Mouse (Mus musculus): ENCODE measurements around the gene Clic4.

Clic4 gene

GRCm38 (mm10) chr4:135260434-135260833 is 12.2 kb downstream of the Clic4 start:
- DNase-seq (ENCODE audit: extremely low read depth, low read depth, low spot score) = no peak

- no peak for DNase-seq (ENCODE audit: extremely low read depth, low read depth, low spot score)
These were observed 14.1 kb downstream of the Clic4 start for GRCm38 (mm10) chr4:135258521-135258920.

DNA sequence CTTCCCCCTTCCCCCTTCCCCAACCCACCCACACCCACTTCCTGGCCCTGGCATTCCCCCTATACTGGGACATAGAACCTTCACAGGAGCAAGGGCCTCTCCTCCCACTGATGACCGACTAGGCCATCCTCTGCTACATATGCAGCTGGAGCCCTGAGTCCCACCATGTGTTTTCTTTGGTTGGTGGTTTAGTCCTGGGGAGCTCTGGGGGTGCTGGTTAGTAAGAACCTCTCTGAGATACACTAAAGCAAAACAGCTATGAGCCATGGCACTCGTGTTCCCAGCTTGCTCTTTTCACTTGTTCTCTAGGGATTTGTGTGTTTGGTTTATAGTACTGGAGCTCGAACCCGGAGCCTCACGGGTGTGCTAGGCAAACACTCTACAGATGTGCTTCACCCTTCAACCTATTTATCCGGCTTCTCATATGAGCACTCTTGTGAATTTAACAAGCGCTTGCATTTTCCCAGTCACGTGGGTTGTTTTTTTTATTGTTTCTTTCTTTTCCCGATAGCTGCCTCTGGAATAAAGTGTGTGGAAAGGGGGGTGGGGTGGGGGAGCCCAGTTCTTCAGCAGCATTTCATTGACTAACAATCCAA is 14.6 kb downstream of the Clic4 start:
- no peak for DNase-seq (ENCODE audit: extremely low read depth, low read depth, low spot score)

DNA sequence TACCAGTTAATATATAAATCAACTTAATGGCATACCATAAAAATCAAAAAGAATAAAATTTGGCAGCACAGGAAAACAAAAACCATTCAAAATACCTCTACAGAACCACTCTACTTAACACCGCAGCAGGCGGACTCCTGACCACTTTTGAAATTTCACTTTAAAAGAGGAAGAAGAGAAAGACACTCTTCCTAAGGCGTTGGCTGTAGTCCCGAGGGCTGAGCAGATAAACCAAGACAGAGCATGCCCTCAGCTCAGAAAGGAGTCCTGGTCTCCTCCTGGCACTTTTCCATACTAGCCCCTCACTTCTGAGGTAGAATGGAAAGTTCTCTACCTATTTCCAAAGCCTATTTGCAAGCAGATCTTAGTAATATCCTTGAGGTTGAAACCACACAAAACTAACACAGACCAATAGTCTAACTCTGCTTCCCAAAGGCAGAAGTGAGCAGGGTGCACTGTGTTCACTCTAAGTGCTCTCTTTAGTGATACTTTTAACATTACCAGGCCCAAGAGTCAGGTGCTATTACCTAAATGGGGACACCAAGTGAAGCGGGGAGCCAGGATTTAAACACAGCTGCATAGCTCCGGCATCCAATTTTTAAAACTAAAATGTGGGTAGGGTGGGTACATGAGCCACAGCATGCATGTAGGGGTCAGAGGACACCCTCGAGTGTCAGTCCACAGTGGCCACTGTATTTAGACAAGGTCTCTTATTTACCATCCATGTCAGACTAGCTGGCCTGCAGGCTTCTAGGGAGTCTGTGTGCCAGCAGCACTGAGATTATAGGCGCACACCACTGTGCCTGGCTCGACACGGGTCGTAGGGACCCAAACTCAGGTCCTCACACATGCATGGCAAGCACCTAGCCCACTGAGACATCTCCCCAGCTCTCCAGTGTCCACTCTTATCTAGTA is 15.8 kb downstream of the Clic4 start:
- no peak for DNase-seq (ENCODE audit: extremely low read depth, low read depth, low spot score)

- DNase-seq (ENCODE audit: extremely low read depth, low read depth, low spot score) = no peak
These were observed 17.8 kb downstream of the Clic4 start for GRCm38 (mm10) chr4:135254770-135255169.

DNA sequence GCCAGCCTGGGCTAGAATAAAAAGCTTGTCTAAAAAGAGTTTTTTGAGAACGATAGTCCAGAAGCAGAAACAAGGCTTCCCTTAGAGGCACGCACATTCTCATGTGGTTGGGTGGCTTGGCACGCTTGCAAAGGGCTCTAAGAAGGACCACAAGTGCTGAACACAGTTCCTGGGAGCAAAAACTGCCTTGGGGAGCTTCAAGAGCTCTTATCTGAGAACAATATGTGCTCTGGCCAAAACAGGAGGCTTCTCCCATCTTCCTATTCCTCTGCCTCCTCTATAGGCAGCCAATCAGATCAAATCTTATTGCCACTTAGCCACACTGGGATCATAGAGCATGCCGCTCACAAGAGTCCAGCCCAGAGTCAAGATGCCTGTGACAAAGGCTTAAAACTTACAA is 18.3 kb downstream of the Clic4 start:
- no peak for DNase-seq (ENCODE audit: extremely low read depth, low read depth, low spot score)

- no peak for DNase-seq (ENCODE audit: extremely low read depth, low read depth, low spot score)
These were observed 19.2 kb downstream of the Clic4 start for GRCm38 (mm10) chr4:135253239-135254039.

DNA sequence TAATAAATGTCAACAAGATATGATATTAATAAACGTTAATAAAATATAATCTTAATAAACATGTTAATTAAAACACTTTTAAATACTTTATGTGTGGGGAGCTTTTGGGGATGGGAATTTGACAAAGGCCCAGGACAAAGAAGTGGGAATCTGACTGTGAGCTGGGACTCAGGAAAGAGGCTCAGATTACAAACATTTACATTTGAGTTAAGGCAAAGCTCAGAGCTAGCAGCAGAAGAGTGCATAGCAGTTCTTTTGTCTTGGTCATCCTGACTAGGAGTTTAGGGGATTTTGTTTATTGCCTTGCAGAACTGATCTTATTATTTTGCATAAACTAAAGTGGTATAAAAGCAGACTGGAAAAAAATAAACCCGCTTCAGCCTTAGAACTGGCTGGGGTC is 20.8 kb downstream of the Clic4 start:
- no peak for DNase-seq (ENCODE audit: extremely low read depth, low read depth, low spot score)

DNA sequence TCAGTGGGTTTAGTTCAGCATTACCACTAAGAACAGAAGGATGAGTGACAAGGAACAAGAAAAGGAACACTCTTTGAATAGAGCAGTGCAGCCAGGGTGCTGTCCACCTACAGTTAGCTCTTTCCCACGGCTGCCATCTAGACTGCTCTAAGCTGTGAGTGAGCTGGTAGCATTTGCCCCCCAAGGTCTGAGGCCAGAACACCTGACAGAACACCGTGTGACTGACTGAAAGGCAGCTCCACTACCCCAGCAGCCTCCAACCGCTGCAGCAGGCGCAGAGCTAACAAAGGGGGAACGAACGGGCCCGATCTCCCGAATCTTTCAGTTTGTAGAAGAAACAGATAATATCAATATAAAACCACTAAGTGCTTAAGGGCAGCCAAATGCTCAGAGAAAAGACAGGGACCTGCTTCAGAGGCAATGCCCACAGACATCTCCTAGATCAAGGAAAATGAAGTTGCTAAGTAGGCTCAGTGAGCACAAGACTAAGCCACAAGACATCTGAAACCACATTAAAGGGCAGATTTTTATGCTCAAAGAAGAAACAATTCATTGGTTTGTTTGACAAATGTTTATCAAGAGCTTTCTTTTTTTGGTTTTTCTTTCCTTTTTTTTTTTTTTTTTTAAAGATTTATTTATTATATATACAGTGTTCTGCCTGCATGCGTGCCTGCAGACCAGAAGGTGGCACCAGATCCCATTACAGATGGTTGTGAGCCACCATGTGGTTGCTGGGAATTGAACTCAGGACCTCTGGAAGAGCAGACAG is 24.2 kb downstream of the Clic4 start:
- no peak for DNase-seq (ENCODE audit: extremely low read depth, low read depth, low spot score)

- DNase-seq (ENCODE audit: extremely low read depth, low read depth, low spot score) = no peak
These were observed 25.5 kb downstream of the Clic4 start for GRCm38 (mm10) chr4:135246866-135247756.

GRCm38 (mm10) chr4:135246444-135246843 is 26.2 kb downstream of the Clic4 start:
- no peak for DNase-seq (ENCODE audit: extremely low read depth, low read depth, low spot score)

DNA sequence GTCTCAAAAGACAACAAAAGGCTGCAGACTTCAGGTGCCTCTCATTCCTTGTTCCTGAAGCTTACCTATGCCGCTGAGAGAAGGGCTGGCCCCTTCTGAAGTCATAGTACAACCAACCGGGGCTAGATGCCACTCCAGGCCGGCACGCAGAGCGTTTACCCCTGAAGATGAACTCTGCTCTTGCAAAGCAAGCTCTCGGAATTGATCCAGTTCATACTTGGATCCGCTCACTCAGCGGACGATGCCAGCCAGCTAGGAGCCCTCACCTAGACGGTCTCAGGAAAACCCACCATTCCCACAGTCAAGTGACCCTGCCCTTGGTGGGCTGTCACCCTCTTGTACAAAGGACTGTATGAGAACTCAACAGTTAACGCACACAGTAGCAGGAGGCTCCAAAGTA is 26.8 kb downstream of the Clic4 start:
- no peak for DNase-seq (ENCODE audit: extremely low read depth, low read depth, low spot score)

GRCm38 (mm10) chr4:135244335-135244734 is 28.3 kb downstream of the Clic4 start:
- DNase-seq (ENCODE audit: extremely low read depth, low read depth, low spot score) = no peak

DNA sequence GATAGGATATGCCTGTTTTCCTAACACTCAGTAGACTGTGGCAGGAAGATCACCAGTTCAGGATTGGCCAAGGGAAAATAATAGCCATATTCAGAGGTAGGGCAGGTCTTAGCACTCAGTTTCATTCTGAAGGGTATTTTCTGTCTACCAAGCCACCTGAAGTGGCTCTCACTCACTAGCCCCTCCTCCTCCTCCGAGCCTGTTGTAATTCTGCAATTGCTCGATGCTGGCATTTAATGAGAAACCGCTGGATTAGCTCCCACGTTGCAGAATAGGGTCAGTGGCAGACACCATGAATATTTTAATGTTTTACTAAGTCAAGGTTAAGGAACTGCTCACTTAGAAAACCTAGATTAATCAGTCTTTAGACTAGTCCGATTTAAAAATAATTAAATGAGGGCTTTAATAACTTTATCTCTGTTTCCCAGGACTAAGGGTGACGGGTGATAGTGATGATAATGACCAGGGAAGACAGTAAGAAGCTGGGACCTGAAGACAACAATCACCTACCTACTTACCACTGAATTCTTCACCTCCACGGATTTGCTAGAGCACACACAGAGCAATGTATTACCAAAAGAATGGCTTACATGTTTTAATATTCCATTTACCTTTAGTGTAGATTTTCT is 29.6 kb downstream of the Clic4 start:
- DNase-seq (ENCODE audit: extremely low read depth, low read depth, low spot score) = no peak

GRCm38 (mm10) chr4:135242383-135242782 is 30.2 kb downstream of the Clic4 start:
- no peak for DNase-seq (ENCODE audit: extremely low read depth, low read depth, low spot score)

GRCm38 (mm10) chr4:135241669-135242068 is 30.9 kb downstream of the Clic4 start:
- no peak for DNase-seq (ENCODE audit: extremely low read depth, low read depth, low spot score)

DNA sequence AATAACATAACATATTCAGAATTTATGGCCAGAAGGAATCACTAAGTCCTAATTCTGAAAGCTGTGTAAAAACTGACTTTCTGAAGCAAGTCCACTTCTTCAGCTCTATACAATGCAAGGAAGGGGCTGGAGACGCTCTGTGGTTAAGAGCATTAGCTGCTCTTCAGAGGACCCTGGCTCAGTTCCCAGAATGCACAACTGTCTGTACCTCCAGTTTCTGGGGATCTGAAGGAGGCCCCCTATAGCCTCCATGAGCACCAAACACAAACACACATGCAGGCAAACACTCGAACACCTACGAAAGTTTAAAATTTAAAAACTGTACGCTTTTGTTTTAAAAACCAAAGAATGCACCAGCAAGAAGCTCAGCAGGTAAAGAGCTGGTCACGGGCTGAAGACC is 31.5 kb downstream of the Clic4 start:
- DNase-seq (ENCODE audit: extremely low read depth, low read depth, low spot score) = no peak

DNA sequence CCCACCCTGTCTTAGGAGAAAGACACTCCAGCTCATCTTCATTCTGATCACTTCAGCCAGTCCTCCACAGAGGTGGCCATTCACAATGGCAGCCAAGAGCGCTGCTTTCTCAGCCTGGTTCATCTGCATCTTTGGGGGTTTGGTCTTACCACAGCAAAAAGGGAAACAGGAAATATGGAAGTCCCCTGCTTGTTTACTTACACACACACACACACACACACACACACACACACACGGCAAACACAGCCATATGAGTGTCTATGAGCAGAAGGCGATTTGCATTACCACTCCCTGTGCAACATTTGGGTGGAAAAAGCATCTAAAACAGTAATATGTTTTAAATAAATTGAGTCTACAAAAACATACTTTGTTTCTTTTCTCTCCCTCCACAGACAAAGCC is 32.3 kb downstream of the Clic4 start:
- DNase-seq (ENCODE audit: extremely low read depth, low read depth, low spot score) = no peak

DNA sequence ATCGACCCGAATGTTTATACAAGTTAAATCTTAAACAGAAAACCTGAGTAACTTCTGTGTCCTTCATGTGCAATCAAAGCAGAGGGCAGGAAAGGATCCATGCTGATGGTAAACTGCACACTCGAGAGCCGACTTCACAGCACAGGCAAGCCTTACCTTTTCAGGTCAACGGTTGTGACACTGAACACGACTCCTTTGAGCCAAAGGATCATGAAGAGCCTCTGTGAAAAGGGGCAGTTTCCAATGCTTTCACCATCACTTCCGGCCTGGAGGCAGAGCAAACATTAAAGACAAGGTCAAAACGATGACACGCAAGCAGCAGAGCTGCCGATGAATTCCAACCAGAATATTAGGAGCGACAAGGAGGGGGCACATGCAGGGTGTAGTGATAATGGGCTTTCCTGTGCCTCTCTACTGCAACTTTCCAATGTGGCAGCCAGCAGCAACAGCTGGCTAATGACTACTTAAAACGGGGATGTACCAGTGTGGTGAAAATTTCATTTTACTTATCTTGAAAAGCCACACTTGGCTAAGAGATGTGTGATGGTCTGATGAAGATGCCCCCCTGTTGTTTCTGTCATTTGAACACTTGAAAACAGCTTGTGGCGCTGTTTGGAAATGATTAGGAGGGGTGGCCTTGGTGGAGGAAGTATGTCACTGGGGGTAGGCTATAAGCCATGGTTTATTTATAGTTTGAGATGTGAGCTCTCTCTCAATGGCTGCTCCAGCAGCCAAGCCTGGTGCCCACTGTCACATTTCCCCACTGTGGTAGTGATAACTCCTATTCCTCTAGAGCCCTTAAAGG is 33.7 kb downstream of the Clic4 start:
- DNase-seq (ENCODE audit: extremely low read depth, low read depth, low spot score) = no peak

Measured in fat pad, adult 2 months (tissue).